Mouse (Mus musculus) erythroblast, embryonic 14.5 days (primary cell): ENCODE data around the gene Ccdc180. TPM values are rescaled to one million over a fixed set of nuclear protein-coding genes. Genes with fewer than 3 reads are reported as not detected.

Source experiments
- H3K27me3 ChIP-seq: 2 replicates; pipeline ENCODE4 v1.6.1; 2012; ENCODE audit warnings: inconsistent platforms; ENCODE audit not compliant: control insufficient read depth
- H3K36me3 ChIP-seq: 2 replicates; pipeline ENCODE4 v1.6.1; 2012; ENCODE audit warnings: mild to moderate bottlenecking, inconsistent platforms; ENCODE audit not compliant: control insufficient read depth
- H3K4me1 ChIP-seq: 2 replicates; pipeline ENCODE4 v1.6.1; 2012; ENCODE audit warnings: inconsistent platforms; ENCODE audit not compliant: control insufficient read depth
- H3K4me3 ChIP-seq: replicated peaks from 2 replicates; pipeline ENCODE3; 2012; ENCODE audit warnings: moderate library complexity, mild to moderate bottlenecking, inconsistent platforms
- H3K9me3 ChIP-seq: 2 replicates; pipeline ENCODE4 v1.6.1; 2012; ENCODE audit warnings: low read length, inconsistent platforms, mixed read lengths; ENCODE audit not compliant: control insufficient read depth
- GATA1 ChIP-seq: IDR thresholded peaks from 2 replicates; pipeline ENCODE4 v1.6.1; 2012; ENCODE audit warnings: low read length, inconsistent platforms, mixed read lengths
- TAL1 ChIP-seq: IDR thresholded peaks from 3 replicates; pipeline ENCODE4 v1.6.1; 2012; ENCODE audit warnings: low read length, inconsistent platforms, mixed read lengths
- polyA plus RNA-seq: library from polyadenylated mRNA; stranded (reverse); fragments of >175 nt; gene quantifications from 2 replicates; pipeline ENCODE4 v1.2.3, GENCODE M21; 2012

Ccdc180 gene
- polyA plus RNA-seq, 1 experiment = not detected

DNA sequence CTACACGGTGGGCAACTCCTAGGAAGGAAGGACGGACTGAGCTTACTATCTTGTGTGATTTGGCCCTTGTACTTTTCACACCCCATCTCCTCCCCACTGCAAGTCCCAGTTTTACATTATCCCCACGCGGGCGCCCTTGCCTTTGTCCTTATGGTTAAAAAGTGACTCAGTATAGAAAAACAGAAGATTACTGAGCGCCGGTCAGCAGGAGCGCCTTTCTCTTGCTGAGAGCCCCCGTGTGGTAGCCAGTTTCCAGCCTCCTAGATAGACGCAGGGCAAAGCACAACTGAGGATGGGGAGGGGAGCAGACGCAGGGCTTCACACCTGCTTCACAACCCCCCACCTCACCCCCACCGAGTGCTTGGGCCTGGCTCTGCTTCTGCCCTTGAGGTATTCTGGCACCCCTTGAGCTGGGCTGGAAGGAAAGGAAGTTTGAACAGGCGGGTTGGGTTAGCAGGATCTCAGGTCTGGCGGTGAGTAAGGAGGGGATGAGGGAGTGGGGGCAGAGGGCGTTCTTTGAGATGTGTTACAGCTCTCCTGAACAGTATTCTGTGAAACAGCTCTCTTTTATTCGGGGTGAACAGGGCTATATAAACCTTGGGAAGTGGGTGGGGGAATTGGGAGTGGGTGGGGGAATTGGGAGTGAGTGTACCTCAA is 6.5 kb downstream of the Ccdc180 start:
- TF ChIP-seq TAL1 (no peak), GATA1 (no peak)
- H3K4me3 ChIP-seq = no peak overlapping the region
- H3K9me3 ChIP-seq = no peaks in the 10 kb centered on the region
- peaks cover 2% of the 10 kb centered on the region; the same call in 1 of the 2 replicates for H3K27me3 ChIP-seq
- H3K4me1 ChIP-seq = no peaks in the 10 kb centered on the region
- H3K36me3 ChIP-seq = no peaks in the 10 kb centered on the region

DNA sequence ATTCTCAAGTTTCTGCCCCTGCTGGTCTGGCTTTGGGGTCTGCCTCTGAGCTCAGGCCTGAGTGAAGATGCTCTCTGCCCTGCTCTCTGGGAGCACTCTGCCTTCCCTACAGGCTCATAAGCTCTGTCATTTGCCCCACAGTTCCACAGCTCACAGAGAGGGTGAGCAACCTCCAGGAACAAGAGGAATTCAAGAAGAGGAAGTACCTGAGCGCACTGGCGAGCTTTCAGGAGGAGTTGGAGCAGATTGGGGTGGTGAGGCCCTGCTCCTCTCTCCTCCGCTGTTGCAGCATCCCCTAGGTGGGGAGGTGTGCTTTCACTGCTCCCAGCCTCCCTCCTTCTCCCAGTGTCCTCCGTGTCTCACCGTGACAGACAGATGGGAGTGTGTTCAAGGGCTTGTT is 8.3 kb downstream of the Ccdc180 start:
- peaks cover 2% of the 10 kb centered on the region; the same call in 1 of the 2 replicates for H3K27me3 ChIP-seq
- H3K9me3 ChIP-seq = no peaks in the 10 kb centered on the region
- no peak overlapping the region for H3K4me3 ChIP-seq
- TF ChIP-seq TAL1 (no peak), GATA1 (no peak)
- H3K36me3 ChIP-seq = no peaks in the 10 kb centered on the region
- no peaks in the 10 kb centered on the region for H3K4me1 ChIP-seq

DNA sequence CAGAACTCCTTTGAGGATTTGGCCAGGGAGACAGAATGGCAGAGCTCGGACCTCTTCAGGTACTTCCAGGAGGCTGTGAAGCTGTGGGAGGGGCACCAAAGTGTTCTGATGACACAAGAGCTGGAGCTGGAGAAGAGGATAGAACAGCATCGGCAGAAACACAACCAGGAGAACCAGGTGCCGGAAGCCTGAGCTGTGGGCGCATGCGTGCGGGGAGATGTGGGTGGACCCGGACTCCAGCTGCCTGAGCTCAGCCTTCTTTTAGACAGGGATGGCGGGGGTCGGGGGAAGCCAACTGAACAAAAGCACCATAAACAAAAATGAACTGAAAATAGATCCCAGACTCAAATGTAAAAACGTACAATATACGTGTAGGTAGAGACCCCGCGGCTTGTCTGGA is 19.2 kb downstream of the Ccdc180 start:
- TF ChIP-seq GATA1 (no peak), TAL1 (no peak)
- H3K9me3 ChIP-seq = no peaks in the 10 kb centered on the region

DNA sequence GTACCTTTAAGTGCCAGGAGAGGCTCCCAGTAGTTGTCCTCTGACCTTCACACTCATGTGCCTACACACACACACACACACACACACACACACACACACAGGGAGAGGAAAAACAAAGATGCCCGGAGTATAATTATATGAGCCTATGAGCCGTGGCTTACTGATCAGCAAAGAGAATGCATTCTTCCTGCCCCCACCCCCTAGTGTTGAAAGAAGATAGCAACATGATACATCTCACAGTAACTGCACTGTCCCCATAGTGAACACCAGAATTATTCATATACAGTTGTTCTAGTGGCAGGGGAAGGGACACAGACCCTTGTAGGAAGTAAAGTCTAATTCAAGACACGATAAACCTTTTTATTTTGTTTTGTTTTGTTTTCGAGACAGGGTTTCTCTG is 19.8 kb downstream of the Ccdc180 start:
- Histone ChIP-seq H3K9me3 (no peaks in the 10 kb centered on the region), H3K4me1 (no peaks in the 10 kb centered on the region), H3K36me3 (no peaks in the 10 kb centered on the region), H3K27me3 (no peaks in the 10 kb centered on the region), H3K4me3 (no peak overlapping the region)
- TF ChIP-seq TAL1 = no peak
- TF ChIP-seq GATA1 = no peak

More for the DNA sequence above, 19.2 kb downstream of the Ccdc180 start:
- Histone ChIP-seq H3K4me3 (no peak overlapping the region), H3K27me3 (no peaks in the 10 kb centered on the region), H3K4me1 (no peaks in the 10 kb centered on the region), H3K36me3 (no peaks in the 10 kb centered on the region)

DNA sequence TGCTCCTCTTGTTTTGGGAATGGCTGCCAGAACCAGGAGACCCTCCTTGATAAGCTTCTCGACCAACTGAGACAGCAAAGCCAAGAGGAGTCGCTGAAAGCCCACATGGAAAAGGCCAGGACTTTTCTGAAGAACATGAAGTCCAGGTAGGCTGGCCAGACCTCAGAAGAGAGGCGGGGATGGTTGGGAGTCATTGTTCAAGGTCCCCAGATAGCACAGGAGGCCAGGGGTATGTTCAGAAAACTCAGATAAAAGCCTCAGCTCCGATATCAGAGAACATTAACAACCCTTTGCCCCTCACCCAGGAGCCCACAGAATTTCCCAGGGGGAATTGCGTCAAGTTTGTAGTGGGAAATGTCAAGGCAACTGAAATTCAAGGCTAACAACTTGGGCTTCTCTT is 21.2 kb downstream of the Ccdc180 start:
- Histone ChIP-seq H3K27me3 (no peaks in the 10 kb centered on the region), H3K4me3 (no peak overlapping the region)

DNA sequence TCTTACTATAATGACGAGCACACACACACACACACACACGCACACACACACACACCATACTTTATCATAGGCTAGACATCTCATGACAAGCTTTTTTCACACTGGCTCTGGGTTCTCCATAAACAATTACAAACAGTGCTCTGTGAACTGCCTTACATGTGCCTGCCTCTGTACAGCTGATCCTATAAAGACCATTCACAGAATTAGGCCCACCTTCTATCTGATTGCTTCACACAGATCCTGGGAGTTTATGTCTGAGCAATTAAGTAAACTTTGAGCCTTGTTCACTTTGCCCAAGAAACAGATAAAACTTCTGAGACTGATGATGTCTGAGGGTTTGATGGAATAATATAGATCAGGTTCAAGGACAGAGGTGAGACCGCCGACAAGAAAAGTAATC is 21.8 kb downstream of the Ccdc180 start:
- Histone ChIP-seq H3K27me3 (no peaks in the 10 kb centered on the region), H3K36me3 (no peaks in the 10 kb centered on the region), H3K4me1 (no peaks in the 10 kb centered on the region), H3K4me3 (no peak overlapping the region), H3K9me3 (no peaks in the 10 kb centered on the region; the same call in 1 of the 2 replicates)
- no peak for TF ChIP-seq TAL1

More for the DNA sequence above, 21.2 kb downstream of the Ccdc180 start:
- TF ChIP-seq GATA1 = no peak
- TF ChIP-seq TAL1 = no peak
- Histone ChIP-seq H3K9me3 (no peaks in the 10 kb centered on the region; the same call in 1 of the 2 replicates), H3K4me1 (no peaks in the 10 kb centered on the region), H3K36me3 (no peaks in the 10 kb centered on the region)

DNA sequence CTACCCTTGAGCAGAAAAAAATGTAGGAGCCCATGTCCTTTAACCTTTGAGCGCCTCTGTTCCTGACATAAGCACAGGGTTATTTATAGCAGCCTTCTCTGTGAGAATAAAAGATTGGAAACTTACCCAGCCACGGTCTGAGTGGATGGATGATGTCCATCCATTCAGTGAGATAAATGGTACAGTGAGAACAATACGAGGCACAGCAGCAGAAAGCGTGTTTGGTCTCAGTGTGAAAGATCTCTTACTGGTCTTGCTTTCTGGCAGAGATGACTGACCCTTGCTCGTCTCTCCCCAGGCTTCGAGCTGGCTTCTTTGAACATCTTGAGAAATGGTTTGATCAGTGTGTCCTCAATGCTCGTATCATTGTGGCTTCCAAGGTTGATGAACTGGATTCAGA is 27.0 kb downstream of the Ccdc180 start:
- Histone ChIP-seq H3K9me3 (no peaks in the 10 kb centered on the region; the same call in none of the 2 replicates), H3K27me3 (no peaks in the 10 kb centered on the region), H3K4me3 (no peak overlapping the region), H3K36me3 (no peaks in the 10 kb centered on the region), H3K4me1 (no peaks in the 10 kb centered on the region)
- TF ChIP-seq TAL1 (no peak), GATA1 (no peak)

DNA sequence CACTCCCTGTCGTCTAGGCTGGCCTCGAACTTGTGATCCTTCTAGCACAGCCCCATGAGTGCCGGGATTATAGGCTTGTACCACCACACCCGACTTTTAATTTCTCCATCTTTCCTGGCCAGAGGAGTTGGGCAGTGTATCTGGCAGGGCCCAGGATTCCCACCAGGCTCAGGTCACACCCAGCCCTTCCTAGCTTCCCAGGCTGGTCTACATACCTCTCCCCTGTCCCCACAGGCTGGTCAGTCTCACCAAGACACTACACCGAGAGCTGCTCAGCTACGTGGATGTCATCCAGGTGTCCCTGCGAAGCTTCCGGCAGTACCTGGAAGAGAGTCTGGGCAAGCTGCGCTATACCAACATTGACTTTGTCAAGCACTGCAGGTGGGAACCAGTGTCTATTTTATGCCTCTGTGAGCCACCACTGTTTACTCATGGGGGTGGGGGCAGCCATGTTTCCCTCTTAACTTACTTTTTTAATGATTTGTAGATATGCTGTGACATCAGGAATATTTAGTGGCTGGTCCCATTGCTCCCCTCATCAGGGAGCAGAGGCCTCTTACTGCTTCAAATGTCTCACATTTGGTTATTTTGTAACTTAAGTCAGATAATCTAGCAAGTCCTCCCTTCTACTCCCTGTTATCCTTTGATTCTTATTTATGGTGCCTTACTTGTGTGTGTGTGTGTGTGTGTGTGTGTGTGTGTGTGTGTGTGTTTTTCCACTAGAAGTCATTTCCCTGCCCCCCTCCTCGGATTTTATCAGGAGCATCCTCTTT is 31.7 kb downstream of the Ccdc180 start:
- no peaks in the 10 kb centered on the region for H3K4me1 ChIP-seq
- TF ChIP-seq TAL1 = no peak
- TF ChIP-seq GATA1 = no peak
- H3K4me3 ChIP-seq = no peak overlapping the region
- H3K9me3 ChIP-seq = no peaks in the 10 kb centered on the region; the same call in 1 of the 2 replicates
- no peaks in the 10 kb centered on the region for H3K36me3 ChIP-seq
- H3K27me3 ChIP-seq = no peaks in the 10 kb centered on the region

DNA sequence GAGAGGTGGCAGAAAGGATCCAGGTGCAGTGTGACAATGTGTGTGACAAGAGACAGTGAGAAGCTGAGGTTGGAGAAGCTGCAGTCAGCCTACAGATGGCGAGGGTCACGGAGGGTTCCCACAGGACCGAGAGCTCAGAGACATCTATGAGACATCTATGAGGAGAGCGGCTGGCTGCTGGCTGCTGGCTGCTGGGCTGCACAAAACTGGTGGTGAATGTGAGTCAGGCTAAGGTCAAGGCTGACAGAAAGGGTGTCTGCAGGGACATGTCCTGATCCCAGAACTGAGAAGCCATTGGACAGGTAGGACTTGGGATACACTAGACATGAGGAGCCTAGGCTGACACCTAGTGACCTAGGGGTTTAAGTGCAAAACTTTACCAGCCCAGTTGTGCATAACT is 33.9 kb downstream of the Ccdc180 start:
- TF ChIP-seq TAL1 = no peak
- TF ChIP-seq GATA1 = no peak
- Histone ChIP-seq H3K4me3 (no peak overlapping the region), H3K27me3 (no peaks in the 10 kb centered on the region), H3K36me3 (no peaks in the 10 kb centered on the region), H3K9me3 (no peaks in the 10 kb centered on the region), H3K4me1 (no peaks in the 10 kb centered on the region)
